Mouse (Mus musculus) liver, postnatal 0 days (tissue): ENCODE data around the gene Slc25a39.

Source experiments
- CTCF ChIP-seq: sonication (generic); IDR thresholded peaks from 2 replicates; pipeline ENCODE4 v1.5.1; 2016; ENCODE audit warnings: antibody characterized with exemption, low read depth
- EP300 ChIP-seq: IDR thresholded peaks from 2 replicates; pipeline ENCODE4 v1.6.1; 2016; ENCODE audit warnings: antibody characterized with exemption, low read depth, mild to moderate bottlenecking

- no peak for TF ChIP-seq EP300
- no peak for TF ChIP-seq CTCF
These were observed 22.7 kb downstream of the Slc25a39 start for GRCm38 (mm10) chr11:102385075-102385474.
